Mouse (Mus musculus): ENCODE results near the gene Galnt11. TPM values are rescaled to one million over a fixed set of nuclear protein-coding genes. Genes with fewer than 3 reads are reported as not detected.

Galnt11 gene
- polyA plus RNA-seq, 1 experiment from 2014 or later = 42.1 TPM

DNA sequence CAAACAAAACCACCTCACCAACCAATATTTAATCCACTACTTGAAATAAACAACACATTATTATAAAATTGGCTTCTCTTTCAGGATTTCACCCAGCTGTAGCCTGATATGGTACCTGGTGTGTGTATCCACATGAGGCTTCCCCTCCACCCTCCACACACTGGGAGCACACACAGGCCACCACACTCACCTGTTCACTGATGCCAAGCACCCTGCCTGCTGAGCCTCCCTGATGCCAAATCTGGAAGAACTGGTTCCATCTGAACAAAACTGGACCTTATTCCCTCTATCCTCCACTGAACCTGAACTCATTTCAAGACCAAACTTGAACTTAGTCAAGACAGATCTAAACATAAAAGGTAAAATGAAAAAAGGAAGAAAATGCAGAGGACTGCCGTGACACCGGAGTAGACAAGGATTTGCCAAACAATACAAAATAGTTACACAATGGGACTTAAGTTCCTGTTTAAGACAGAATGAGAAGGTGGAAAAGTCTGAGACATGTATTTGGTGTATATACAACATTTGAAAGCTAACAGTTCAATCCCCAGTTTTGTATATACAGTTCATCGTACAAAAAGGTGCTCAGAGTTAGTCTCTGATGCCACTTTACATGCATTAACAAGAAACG lies 46.7 kb downstream of the Galnt11 start:
- H3K27me3 ChIP-seq (replicated peaks; ENCODE audit: control insufficient read depth, insufficient read depth, low read length) = no peaks in the 10 kb centered on the region
- DNase-seq (ENCODE audit: low spot score) (peak; percentile 4), ATAC-seq (ENCODE audit: low read depth) (peak; percentile 65; the same call in 1 of the 2 replicates)
- H3K36me3 ChIP-seq (ENCODE audit: control insufficient read depth, insufficient read depth, low read length) = peaks cover 89% of the 10 kb centered on the region
- H3K9ac ChIP-seq (ENCODE audit: low read depth, low read length) = no peak overlapping the region
- no peak overlapping the region for H3K4me3 ChIP-seq (ENCODE audit: low read depth, low read length)
- 87% methylated on average over 4 of the region's 4 CpGs for WGBS
- no peak overlapping the region for H3K4me2 ChIP-seq (ENCODE audit: low read depth, low read length)
- H3K27ac ChIP-seq (replicated peaks; ENCODE audit: low read depth, low read length) = no peak overlapping the region
- no peaks in the 10 kb centered on the region for H3K4me1 ChIP-seq (ENCODE audit: control insufficient read depth, insufficient read depth, low read length)
- H3K9me3 ChIP-seq (ENCODE audit: control insufficient read depth, low read length) = no peaks in the 10 kb centered on the region

DNA sequence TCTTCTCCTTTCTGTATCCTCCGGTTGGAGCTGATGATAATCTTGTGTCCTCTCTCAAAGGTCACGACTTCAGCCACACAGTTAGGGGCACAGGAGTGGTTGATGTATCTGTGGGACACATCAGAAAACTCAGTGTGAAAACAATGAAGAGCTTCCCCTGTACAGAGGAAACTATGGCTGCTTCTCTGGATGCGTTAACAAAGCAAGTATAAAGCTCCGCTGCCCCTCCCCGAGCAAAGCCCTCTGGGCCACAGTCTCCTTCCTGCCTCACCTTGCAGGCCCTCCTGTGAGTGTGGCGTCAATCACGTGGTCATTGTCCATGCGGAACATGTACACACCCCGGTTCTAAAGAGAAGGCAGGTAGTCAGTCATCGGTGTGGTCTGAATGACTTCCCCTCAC lies 53.9 kb downstream of the Galnt11 start:
- WGBS = 93% methylated on average over 10 of the region's 10 CpGs
- no peaks in the 10 kb centered on the region for H3K9me3 ChIP-seq (ENCODE audit: control insufficient read depth, low read length)
- H3K27me3 ChIP-seq (replicated peaks; ENCODE audit: control insufficient read depth, insufficient read depth, low read length) = no peaks in the 10 kb centered on the region
- ATAC-seq (ENCODE audit: low read depth) (no peak), DNase-seq (ENCODE audit: low spot score) (no peak)
- H3K4me2 ChIP-seq (ENCODE audit: low read depth, low read length) = no peak overlapping the region
- no peaks in the 10 kb centered on the region for H3K4me1 ChIP-seq (ENCODE audit: control insufficient read depth, insufficient read depth, low read length)
- no peak overlapping the region for H3K9ac ChIP-seq (ENCODE audit: low read depth, low read length)
- peaks cover 86% of the 10 kb centered on the region for H3K36me3 ChIP-seq (ENCODE audit: control insufficient read depth, insufficient read depth, low read length)
- H3K4me3 ChIP-seq (ENCODE audit: low read depth, low read length) = no peak overlapping the region
- no peak overlapping the region for H3K27ac ChIP-seq (replicated peaks; ENCODE audit: low read depth, low read length)

DNA sequence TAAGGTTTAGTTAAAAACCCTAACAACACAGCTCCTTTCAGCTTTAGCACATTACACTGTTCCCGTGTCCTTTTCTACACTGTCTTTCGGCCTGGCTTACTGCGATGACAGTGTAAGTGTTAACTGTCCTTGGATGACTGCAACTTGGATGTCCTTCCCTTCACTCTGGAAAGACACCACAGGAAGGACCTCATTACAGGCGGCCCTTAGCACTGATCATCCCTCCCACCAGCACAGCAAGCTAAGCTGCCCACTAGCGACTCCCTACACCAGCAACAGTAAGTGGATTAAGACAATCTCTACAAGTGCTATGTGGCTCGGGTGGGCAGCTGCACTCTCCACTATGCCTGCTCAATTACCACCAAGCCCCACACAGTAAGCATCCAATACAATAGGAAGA lies 54.7 kb downstream of the Galnt11 start:
- no peaks in the 10 kb centered on the region for H3K27me3 ChIP-seq (replicated peaks; ENCODE audit: control insufficient read depth, insufficient read depth, low read length)
- 82% methylated on average over 6 of the region's 6 CpGs for WGBS
- H3K4me1 ChIP-seq (ENCODE audit: control insufficient read depth, insufficient read depth, low read length) = no peaks in the 10 kb centered on the region
- H3K4me3 ChIP-seq (ENCODE audit: low read depth, low read length) = no peak overlapping the region
- ATAC-seq (ENCODE audit: low read depth) = no peak
- DNase-seq (ENCODE audit: low spot score) = no peak
- no peaks in the 10 kb centered on the region for H3K9me3 ChIP-seq (ENCODE audit: control insufficient read depth, low read length)
- H3K4me2 ChIP-seq (ENCODE audit: low read depth, low read length) = no peak overlapping the region
- H3K36me3 ChIP-seq (ENCODE audit: control insufficient read depth, insufficient read depth, low read length) = peaks cover 88% of the 10 kb centered on the region
- H3K9ac ChIP-seq (ENCODE audit: low read depth, low read length) = no peak overlapping the region
- no peak overlapping the region for H3K27ac ChIP-seq (replicated peaks; ENCODE audit: low read depth, low read length)

DNA sequence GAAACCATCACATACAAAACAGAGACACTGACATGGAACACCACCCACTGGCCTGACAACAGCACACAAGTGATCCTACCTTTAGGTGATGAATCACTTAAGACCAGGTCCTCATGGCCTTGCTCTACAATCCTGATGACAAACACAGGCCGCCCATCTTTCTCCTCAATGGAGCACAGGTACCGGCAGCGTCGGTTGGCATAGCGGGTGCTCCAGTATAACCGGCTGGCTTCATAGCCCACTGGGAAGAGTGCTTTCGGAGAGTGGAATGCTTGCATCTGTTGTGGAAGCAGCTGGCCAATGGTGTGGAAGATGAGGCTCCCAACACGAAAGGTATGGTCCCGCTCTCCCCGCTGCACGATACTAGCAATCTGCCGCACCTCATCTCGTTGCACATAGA lies 62.3 kb downstream of the Galnt11 start:
- DNase-seq (ENCODE audit: low spot score) = no peak
- ATAC-seq (ENCODE audit: low read depth) = no peak
- no peaks in the 10 kb centered on the region for H3K27me3 ChIP-seq (replicated peaks; ENCODE audit: control insufficient read depth, insufficient read depth, low read length)
- WGBS = 96% methylated on average over 13 of the region's 13 CpGs
- H3K4me3 ChIP-seq (ENCODE audit: low read depth, low read length) = no peak overlapping the region
- H3K27ac ChIP-seq (replicated peaks; ENCODE audit: low read depth, low read length) = no peak overlapping the region
- no peaks in the 10 kb centered on the region for H3K9me3 ChIP-seq (ENCODE audit: control insufficient read depth, low read length)
- no peak overlapping the region for H3K9ac ChIP-seq (ENCODE audit: low read depth, low read length)
- peaks cover 89% of the 10 kb centered on the region for H3K36me3 ChIP-seq (ENCODE audit: control insufficient read depth, insufficient read depth, low read length)
- no peaks in the 10 kb centered on the region for H3K4me1 ChIP-seq (ENCODE audit: control insufficient read depth, insufficient read depth, low read length)
- no peak overlapping the region for H3K4me2 ChIP-seq (ENCODE audit: low read depth, low read length)

DNA sequence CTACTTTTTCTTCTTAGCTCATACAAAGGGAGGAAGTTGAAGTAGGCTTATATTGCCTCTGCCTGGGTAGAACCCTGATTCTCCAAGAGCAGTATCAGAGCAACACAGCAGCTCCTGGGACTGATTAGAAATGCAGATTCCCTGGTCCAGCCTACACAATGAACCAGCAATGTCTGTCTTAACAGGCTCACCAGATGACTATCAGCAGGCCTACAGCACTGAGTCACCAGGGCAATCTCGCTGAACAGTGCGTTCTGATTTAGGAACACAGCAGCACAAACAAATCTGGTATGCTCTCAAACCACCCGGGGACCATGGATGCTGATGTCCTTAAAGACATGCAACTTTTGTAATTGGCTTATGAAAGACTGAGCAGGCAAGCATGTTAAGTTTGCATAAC lies 75.1 kb downstream of the Galnt11 start:
- no peak overlapping the region for H3K4me2 ChIP-seq (ENCODE audit: low read depth, low read length)
- 78% methylated on average over 3 of the region's 3 CpGs for whole genome bisulfite sequencing
- no peaks in the 10 kb centered on the region for H3K4me1 ChIP-seq (ENCODE audit: control insufficient read depth, insufficient read depth, low read length)
- no peaks in the 10 kb centered on the region for H3K27me3 ChIP-seq (replicated peaks; ENCODE audit: control insufficient read depth, insufficient read depth, low read length)
- no peak overlapping the region for H3K27ac ChIP-seq (replicated peaks; ENCODE audit: low read depth, low read length)
- DNase-seq (ENCODE audit: low spot score) (no peak), ATAC-seq (ENCODE audit: low read depth) (no peak)
- no peaks in the 10 kb centered on the region for H3K9me3 ChIP-seq (ENCODE audit: control insufficient read depth, low read length)
- no peak overlapping the region for H3K9ac ChIP-seq (ENCODE audit: low read depth, low read length)
- peaks cover 51% of the 10 kb centered on the region for H3K36me3 ChIP-seq (ENCODE audit: control insufficient read depth, insufficient read depth, low read length)
- no peak overlapping the region for H3K4me3 ChIP-seq (ENCODE audit: low read depth, low read length)

DNA sequence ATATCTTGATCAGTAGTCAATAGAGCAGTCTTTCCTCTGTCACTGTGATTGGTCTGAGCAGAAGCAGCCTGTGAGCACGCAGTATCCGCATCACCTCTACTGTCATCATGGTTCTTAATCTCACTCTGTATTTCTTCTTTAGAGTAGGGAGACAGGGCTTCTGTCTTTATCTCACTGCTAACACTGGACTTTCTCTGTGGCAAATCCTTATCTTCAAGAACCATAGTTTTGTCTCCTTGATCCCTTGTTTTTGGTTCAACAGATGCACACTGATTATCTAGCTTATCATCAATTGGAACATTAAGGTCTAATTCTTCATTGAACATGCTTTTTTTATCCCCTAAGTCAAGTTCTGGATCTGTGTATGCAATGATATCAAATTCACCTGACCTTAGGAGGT lies 88.5 kb downstream of the Galnt11 start:
- no peaks in the 10 kb centered on the region for H3K4me1 ChIP-seq (ENCODE audit: control insufficient read depth, insufficient read depth, low read length)
- no peak overlapping the region for H3K4me2 ChIP-seq (ENCODE audit: low read depth, low read length)
- no peak overlapping the region for H3K4me3 ChIP-seq (ENCODE audit: low read depth, low read length)
- H3K27me3 ChIP-seq (replicated peaks; ENCODE audit: control insufficient read depth, insufficient read depth, low read length) = no peaks in the 10 kb centered on the region
- DNase-seq (ENCODE audit: low spot score) (no peak), ATAC-seq (ENCODE audit: low read depth) (no peak)
- no peak overlapping the region for H3K27ac ChIP-seq (replicated peaks; ENCODE audit: low read depth, low read length)
- no peak overlapping the region for H3K9ac ChIP-seq (ENCODE audit: low read depth, low read length)
- 98% methylated on average over 2 of the region's 2 CpGs for WGBS
- peaks cover 58% of the 10 kb centered on the region for H3K36me3 ChIP-seq (ENCODE audit: control insufficient read depth, insufficient read depth, low read length)
- H3K9me3 ChIP-seq (ENCODE audit: control insufficient read depth, low read length) = no peaks in the 10 kb centered on the region

DNA sequence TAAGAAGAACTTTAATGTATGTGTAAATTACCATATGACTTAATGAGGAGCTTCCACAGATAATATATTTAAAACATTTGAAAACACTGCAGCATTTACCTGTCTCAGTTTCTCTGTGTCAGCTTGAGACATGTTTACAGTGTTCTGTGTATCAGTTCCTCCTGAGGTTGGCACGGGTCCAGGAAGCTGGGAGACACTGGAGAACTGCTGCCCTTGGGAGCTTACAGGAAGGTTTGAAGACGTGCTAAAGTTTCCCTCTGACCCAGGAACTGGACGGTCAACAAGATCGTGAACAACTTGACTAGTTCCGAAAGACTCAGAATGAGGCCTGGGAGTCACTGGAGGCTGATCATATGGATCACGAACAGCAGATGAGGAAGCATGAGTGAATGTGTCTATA lies 92.2 kb downstream of the Galnt11 start:
- Histone ChIP-seq H3K9ac (ENCODE audit: low read depth, low read length) (no peak overlapping the region), H3K4me2 (ENCODE audit: low read depth, low read length) (no peak overlapping the region), H3K4me3 (ENCODE audit: low read depth, low read length) (no peak overlapping the region), H3K36me3 (ENCODE audit: control insufficient read depth, insufficient read depth, low read length) (peaks cover 75% of the 10 kb centered on the region), H3K27me3 (replicated peaks; ENCODE audit: control insufficient read depth, insufficient read depth, low read length) (no peaks in the 10 kb centered on the region), H3K4me1 (ENCODE audit: control insufficient read depth, insufficient read depth, low read length) (no peaks in the 10 kb centered on the region), H3K9me3 (ENCODE audit: control insufficient read depth, low read length) (no peaks in the 10 kb centered on the region), H3K27ac (replicated peaks; ENCODE audit: low read depth, low read length) (no peak overlapping the region)
- WGBS = 83% methylated on average over 6 of the region's 6 CpGs
- ATAC-seq (ENCODE audit: low read depth) (no peak), DNase-seq (ENCODE audit: low spot score) (peak; percentile 46)

Other genes starting within 250 kb of the Galnt11 start
- 24.4 and 28.2 TPM in 2 replicates for gene Prkag2, start 121.3 kb upstream of the Galnt11 start, polyA plus RNA-seq (2014; fragmentation: Nextera tagmentation; extraction: Ambion mirVana)
- not detected in 2 replicates for gene Galntl5, start 40.4 kb upstream of the Galnt11 start, polyA plus RNA-seq (2014; fragmentation: Nextera tagmentation; extraction: Ambion mirVana)
- not detected in 2 replicates for gene E130116L18Rik, start 1.2 kb downstream of the Galnt11 start, polyA plus RNA-seq (2014; fragmentation: Nextera tagmentation; extraction: Ambion mirVana)